Comparison of ENCODE assay signal across 22 mouse cellular contexts in genomic region chr7:142449038-142449617, GRCm38 (mm10). TPM values are rescaled to one million over a fixed set of nuclear protein-coding genes. Genes with fewer than 3 reads are reported as not detected.
DNase-seq lines count a peak whose midpoint lies in the region; ATAC-seq and TF ChIP-seq lines count a peak whose summit lies in the region.
"Had no signal": no experiment of that assay in that cellular context is flagged by ENCODE, and none has a peak within 500 bp of the region (broad histone marks: within the 10 kb centered on the region; RNA-seq: fewer than 3 reads in every experiment).

No protein-coding gene starts in this region.

- H3K9ac ChIP-seq in heart, embryonic 16.5 days (ENCODE audit: low read length) = no peak overlapping the region
- H3K9ac ChIP-seq: limb, embryonic 15.5 days; midbrain, embryonic 13.5 days had no signal

- H3K4me1 ChIP-seq in heart, embryonic 16.5 days (ENCODE audit: control insufficient read depth, insufficient read depth, low read length) = peaks cover 9% of the 10 kb centered on the region
- H3K4me1 ChIP-seq: limb, embryonic 15.5 days; midbrain, embryonic 13.5 days had no signal

- TF ChIP-seq CTCF in left cerebral cortex, adult 2 months (IDR thresholded peaks at IDR 0.05) = no peak

- H3K27ac ChIP-seq in heart, embryonic 16.5 days (ENCODE audit: low read length) = peak overlapping the region; percentile 4; the same call in 1 of the 2 replicates
- H3K27ac ChIP-seq in left cerebral cortex, adult 2 months = no peak overlapping the region
- H3K27ac ChIP-seq: forebrain, embryonic 10.5 days; hindbrain, embryonic 10.5 days; kidney, postnatal 0 days; limb, embryonic 15.5 days; midbrain, embryonic 13.5 days had no signal

- ATAC-seq in heart, embryonic 16.5 days (replicated peaks; ENCODE audit: extremely low read depth, insufficient read depth, low FRiP score) = no peak
- ATAC-seq: midbrain, embryonic 13.5 days had no signal

- H3K36me3 ChIP-seq in heart, embryonic 16.5 days (ENCODE audit: control insufficient read depth, insufficient read depth) = no peaks in the 10 kb centered on the region
- H3K36me3 ChIP-seq: forebrain, embryonic 10.5 days; hindbrain, embryonic 10.5 days; limb, embryonic 15.5 days; midbrain, embryonic 13.5 days had no signal

- intact Hi-C loops in heart, postnatal 36 days (cut with DNase I) = no loop called here
- intact Hi-C loops in left cerebral cortex, adult 2 months (cut with DNase I) = no loop called here

- H3K9me3 ChIP-seq in heart, embryonic 16.5 days (replicated peaks; ENCODE audit: control insufficient read depth, low read length) = no peaks in the 10 kb centered on the region
- H3K9me3 ChIP-seq: forebrain, embryonic 10.5 days; hindbrain, embryonic 10.5 days; limb, embryonic 15.5 days; midbrain, embryonic 13.5 days had no signal

- H3K4me3 ChIP-seq in heart, embryonic 16.5 days (ENCODE audit: low read length) = no peak overlapping the region
- no peak overlapping the region for H3K4me3 ChIP-seq in left cerebral cortex, adult 2 months
- H3K4me3 ChIP-seq: forebrain, embryonic 10.5 days; hindbrain, embryonic 10.5 days; limb, embryonic 15.5 days; midbrain, embryonic 13.5 days had no signal

- no peaks in the 10 kb centered on the region for H3K27me3 ChIP-seq in heart, embryonic 16.5 days (ENCODE audit: control insufficient read depth, insufficient read depth, low read length)
- H3K27me3 ChIP-seq: CH12.LX; limb, embryonic 15.5 days; midbrain, embryonic 13.5 days had no signal

- peak; percentile 2 to 4 for DNase-seq in cerebellum, postnatal 14 days
- DNase-seq in cerebellum, adult 8-10 months = no peak
- no peak for DNase-seq in heart, postnatal 36 days
- peak; percentile 29 for DNase-seq in testis, postnatal 10 days (ENCODE audit: low spot score)
- no peak for DNase-seq in testis, postnatal 14 days (ENCODE audit: low spot score)
- no peak for DNase-seq in left cerebral cortex, adult 2 months (ENCODE audit: extremely low spot score in 1 of 2, low spot score in 2 of 2)
- no peak for DNase-seq in layer of hippocampus, postnatal 14 days (ENCODE audit: low spot score in 2 of 2)
- DNase-seq: adrenal gland, postnatal 25 days; lung, postnatal 14 days; right cerebral cortex, postnatal 14 days; thymus, postnatal 14 days had no signal

- no peak overlapping the region for H3K4me2 ChIP-seq in heart, embryonic 16.5 days (ENCODE audit: low read depth, low read length)
- H3K4me2 ChIP-seq: limb, embryonic 15.5 days; midbrain, embryonic 13.5 days had no signal

- 69% methylated on average over 6 of the region's 6 CpGs for WGBS in heart, embryonic 16.5 days

RNA-seq across cellular contexts. Expression of gene Tnni2, which starts 7.5 kb away (rescaled TPM):
- polyA plus RNA-seq in heart, embryonic 16.5 days (2015; fragmentation: Nextera tagmentation; extraction: Ambion mirVana) = 14.1 and 27.0 TPM in 2 replicates
- 1 to 10 TPM; 1.6 to 3.4 TPM for total RNA-seq in heart, postnatal 36 days (2021)
- total RNA-seq in left cerebral cortex, adult 2 months (2021) = under 1 TPM in 1 of 2 experiments, not detected in 1; 0.50 TPM
- total RNA-seq in layer of hippocampus, postnatal 14 days (2021) = under 1 TPM in 1 of 2 experiments, not detected in 1; 0.37 TPM
- total RNA-seq: adrenal gland, postnatal 25 days had no signal
- polyA plus RNA-seq: activated CD4-positive, CD25-positive, alpha-beta regulatory T cell, adult 4 months had no signal

RNA-seq across cellular contexts. Expression of gene Lsp1, which starts 11.5 kb away (rescaled TPM):
- 73.5 and 83.5 TPM in 2 replicates for polyA plus RNA-seq in heart, embryonic 16.5 days (2015; fragmentation: Nextera tagmentation; extraction: Ambion mirVana)
- 10 to 100 TPM; 31.7 to 40.4 TPM for total RNA-seq in heart, postnatal 36 days (2021)
- 1 to 10 TPM; 3.4 to 7.1 TPM for total RNA-seq in left cerebral cortex, adult 2 months (2021)
- total RNA-seq in layer of hippocampus, postnatal 14 days (2021) = 1 to 10 TPM; 4.2 to 4.7 TPM

RNA-seq across cellular contexts. Expression of gene Syt8, which starts 14.5 kb away (rescaled TPM):
- polyA plus RNA-seq in heart, embryonic 16.5 days (2015; fragmentation: Nextera tagmentation; extraction: Ambion mirVana) = 0.17 and 0.32 TPM in 2 replicates
- not detected for total RNA-seq in heart, postnatal 36 days (2021)
- not detected for total RNA-seq in left cerebral cortex, adult 2 months (2021)
- total RNA-seq in layer of hippocampus, postnatal 14 days (2021) = not detected
- total RNA-seq: adrenal gland, postnatal 25 days; CH12.LX; gastrocnemius, postnatal 4 days had no signal
- polyA plus RNA-seq: activated CD4-positive, CD25-positive, alpha-beta regulatory T cell, adult 4 months; cortical plate, adult 2 months; forebrain, embryonic 10.5 days; hindbrain, embryonic 10.5 days; midbrain, embryonic 13.5 days had no signal

RNA-seq across cellular contexts. Expression of gene Tnnt3, which starts 49.5 kb away (rescaled TPM):
- 5.3 and 17.1 TPM in 2 replicates for polyA plus RNA-seq in heart, embryonic 16.5 days (2015; fragmentation: Nextera tagmentation; extraction: Ambion mirVana)
- under 1 TPM; 0.61 to 0.68 TPM for total RNA-seq in heart, postnatal 36 days (2021)
- not detected for total RNA-seq in left cerebral cortex, adult 2 months (2021)
- total RNA-seq in layer of hippocampus, postnatal 14 days (2021) = under 1 TPM; 0.92 to 0.95 TPM
- total RNA-seq: adrenal gland, postnatal 25 days; left cerebral cortex, postnatal 14 days had no signal

Comparison
In these comparisons a context has a peak if more than half of its experiments do, and no peak if none do; other contexts are left out.
1. DNase-seq: peak in cerebellum, postnatal 14 days (2 of 2) and testis, postnatal 10 days (single experiment); none in cerebellum, adult 8-10 months (single experiment), heart, postnatal 36 days (0 of 2), testis, postnatal 14 days (single experiment), left cerebral cortex, adult 2 months (0 of 2) and layer of hippocampus, postnatal 14 days (0 of 2).
2. RNA of gene Lsp1, which starts 11.5 kb away (total RNA-seq): 31.7 to 40.4 TPM in heart, postnatal 36 days; 3.4 to 7.1 TPM in left cerebral cortex, adult 2 months and 4.2 to 4.7 TPM in layer of hippocampus, postnatal 14 days; every median in the first group is over 4 times any median in the second.